Mouse (Mus musculus) c-Kit-negative CD71-positive TER-119-positive erythroid progenitor cells, embryonic 14.5 days (primary cell): ENCODE data around the gene Slc6a13.

ENCODE experiments used
- DNase-seq: peaks from one replicate; pipeline ENCODE4 v3.0.0-alpha.2; 2013; ENCODE audit warnings: low read depth, low spot score

Gene Slc6a13

DNA sequence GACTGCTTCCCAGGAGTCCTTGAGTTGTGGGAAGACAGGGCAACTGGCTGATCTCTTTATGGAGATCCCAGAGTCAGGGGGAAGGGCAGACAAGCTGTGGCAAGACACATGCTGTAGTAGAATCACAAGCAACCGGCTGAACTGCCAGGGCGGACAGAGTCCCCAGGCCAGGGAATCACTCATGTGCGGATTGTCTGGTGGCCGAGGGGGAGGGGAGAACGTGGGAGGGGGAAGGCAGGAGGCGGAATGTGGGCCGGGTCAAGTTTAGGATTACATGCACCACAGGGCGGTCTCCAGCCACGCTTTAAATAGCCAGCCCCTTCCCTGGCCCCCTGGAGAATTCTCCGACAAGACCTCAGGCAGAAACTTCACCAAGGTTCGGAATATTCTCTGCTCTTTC, at the start of gene Slc6a13:
Slc6a13 (plus strand) TSS at position 274 of the 400 bp plus-strand sequence.
- no peak for DNase-seq

DNA sequence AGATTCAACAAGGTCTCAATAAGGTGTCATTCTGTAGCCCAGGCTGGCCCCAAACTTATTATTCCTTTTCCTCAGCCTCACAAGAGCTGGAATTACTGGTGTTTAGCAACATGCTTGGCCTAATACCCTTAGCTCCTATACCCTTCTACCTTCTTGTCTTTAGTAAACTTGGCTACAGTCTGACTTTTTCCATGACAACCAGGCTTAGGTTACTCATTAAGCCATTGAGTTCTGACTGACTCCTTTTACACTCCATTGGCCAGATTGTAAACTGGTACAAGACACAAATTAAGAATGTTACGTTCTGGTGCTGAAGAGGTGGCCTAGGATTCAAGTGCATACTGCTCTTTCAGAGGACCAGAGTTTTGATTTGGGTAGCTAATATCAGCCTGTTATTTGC, 49.6 kb upstream of the Slc6a13 start:
- DNase-seq: no peak

DNA sequence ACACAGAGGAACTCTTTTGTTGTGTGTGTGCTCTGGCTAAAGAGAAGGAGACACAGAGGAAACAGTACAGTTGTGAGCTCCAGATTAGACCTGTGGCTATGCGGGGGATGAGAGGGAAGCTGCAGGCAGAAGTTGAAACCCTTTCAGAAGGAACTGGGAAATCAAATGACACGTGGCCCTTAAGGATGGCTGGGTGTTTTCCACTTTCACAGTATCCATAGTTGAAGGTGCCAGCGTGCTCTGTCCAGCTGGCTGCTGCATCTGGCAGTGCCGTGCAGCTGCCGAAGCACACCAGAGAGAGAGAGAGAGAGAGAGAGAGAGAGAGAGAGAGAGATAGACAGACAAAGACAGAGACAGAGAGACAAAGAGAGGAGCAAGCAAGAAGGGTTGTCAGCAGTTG, 48.8 kb upstream of the Slc6a13 start:
- no peak for DNase-seq

DNA sequence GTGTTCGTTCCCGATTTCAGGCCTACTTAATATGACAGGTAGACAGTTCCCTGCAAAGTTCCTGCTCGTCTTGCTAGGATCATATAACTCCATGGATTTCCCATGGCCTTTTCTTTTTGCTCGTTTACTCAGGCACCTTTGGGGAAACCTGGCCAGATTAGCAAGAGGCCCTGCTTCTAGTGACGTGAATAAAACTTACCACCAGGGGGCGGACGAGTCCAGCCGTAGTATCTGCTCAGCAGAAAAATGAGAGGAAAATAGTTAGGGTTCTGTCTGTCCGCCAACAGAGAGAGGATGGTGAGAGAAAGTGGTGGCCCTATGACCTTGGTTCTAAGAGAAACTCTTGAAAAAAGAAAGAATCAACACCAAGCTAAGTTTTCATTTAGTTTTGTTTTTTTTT, 39.5 kb upstream of the Slc6a13 start:
- DNase-seq: peak; percentile 36

DNA sequence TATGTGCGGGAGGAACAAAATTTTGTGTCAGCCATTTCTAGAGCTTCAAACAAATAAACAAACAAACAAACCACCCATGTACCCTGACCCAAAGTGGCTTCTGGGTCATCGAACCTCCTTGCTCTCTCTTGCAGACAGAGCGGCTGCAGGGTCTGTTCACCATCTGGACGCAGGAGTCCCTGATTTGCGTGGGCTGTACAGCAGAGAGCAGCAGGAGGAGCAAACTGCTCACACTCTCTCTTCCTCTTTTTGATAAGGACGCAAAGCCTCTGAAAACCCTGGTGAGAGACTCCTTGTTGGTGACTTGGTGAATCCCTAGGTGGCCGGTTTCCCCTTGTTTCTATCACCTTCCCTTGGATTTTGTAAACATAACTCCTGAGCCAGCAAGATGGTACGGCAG, 38.8 kb upstream of the Slc6a13 start:
- no peak for DNase-seq

DNA sequence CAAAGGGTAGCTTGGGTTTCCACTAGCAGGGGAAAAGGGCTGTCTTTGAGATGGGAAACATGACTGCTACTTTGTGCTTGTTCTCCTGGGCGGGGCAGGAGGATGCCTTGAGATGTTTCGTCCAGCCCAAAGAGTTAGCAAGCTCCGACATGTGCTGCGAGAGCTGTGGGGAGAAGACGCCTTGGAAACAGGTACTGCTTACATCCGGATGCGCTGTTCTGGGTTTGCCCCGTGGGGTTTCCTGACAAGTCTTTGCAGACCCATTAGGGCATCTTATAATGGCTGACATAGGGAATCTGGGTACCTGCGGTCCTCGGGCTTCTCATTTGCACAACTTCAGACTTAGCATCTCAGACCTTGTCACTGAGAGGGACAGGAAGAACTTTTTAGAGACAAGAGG, 38.0 kb upstream of the Slc6a13 start:
- DNase-seq: no peak

DNA sequence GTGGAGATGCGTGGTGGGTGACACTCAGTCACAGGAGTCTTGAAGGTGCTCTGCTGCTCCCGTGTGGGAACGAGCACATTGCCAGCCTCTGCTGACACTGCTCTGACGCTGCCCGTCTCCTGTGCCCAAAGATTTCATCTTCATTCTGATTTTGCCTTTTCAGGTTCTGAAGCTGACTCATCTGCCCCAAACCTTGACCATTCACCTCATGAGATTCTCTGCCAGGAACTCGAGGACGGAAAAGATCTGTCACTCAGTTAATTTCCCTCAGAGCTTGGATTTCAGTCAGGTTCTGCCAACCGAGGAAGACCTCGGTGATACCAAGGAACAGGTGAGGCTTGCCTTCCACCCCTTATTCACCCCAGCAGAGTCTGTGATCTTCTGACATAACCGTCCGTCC, 37.5 kb upstream of the Slc6a13 start:
- DNase-seq: no peak

DNA sequence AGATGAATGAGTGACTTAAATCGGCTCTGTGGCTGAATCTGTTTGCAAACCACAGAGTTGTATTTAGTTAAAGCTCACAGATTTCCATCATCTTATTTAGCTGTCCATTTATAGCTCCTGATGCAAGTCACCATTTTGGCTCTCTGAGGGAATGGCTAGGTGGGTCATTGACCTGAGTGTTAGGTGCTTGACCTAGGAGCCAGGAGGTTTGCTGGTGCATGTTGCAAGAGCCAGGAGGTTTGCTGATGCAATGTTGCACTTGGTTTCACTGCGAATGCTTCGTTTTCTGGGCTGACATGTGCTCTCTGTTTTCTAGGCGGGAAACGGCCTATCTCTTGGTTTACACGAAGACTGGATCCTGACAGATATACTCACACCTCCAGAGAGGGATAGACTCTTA, 29.9 kb upstream of the Slc6a13 start:
- DNase-seq: no peak

DNA sequence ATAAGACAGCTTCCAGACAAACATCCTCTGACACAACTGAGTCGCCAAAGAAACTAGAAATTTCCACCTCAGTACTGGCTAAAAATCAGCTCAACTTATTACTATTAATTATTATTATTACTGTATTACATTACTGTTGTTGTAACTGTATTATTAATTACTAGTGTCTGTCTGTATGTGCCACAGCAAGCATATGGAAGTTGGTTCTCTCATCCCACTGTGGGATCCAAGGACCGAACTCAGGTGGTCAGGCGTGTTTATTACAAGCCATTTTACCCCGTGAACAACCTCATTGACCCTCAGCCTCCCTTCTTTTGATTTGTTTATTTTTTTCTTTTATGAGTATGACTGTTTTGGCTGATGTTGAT, 28.3 kb upstream of the Slc6a13 start:
- DNase-seq: no peak

DNA sequence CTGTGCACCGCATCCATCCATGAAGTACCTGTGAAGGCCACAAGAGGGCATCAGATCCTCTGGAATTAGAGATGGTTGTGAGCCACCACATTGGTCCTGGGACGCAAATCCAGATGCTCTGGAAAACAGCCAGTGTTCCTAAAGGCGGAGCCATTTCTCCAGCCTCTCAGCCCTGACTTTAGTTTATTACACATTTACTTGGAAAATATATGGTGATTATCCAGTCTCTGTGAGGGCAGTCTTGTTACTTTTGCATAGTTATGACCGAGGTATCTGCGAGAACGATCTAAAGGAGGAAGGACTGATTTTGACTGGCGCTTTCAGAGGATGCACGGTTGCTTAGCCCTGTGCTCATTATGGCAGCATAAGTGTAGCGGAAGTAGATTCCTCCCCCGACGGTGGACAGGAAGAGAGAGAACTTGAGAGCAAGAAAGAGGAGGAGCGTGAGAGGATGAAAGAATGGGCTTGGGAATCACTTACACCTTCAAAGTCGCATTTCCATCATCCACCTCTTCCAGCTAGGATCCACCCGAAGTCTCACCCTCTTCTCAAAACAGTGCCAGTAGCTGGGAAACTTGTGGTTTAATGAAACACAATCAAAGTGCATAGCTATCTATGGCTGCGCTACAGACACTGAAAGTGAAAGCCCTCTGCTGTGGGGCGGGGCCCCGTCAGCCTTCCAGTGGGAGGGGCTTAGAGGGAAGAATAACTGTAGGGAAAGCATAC, 27.8 kb upstream of the Slc6a13 start:
- DNase-seq: peak; percentile 66

DNA sequence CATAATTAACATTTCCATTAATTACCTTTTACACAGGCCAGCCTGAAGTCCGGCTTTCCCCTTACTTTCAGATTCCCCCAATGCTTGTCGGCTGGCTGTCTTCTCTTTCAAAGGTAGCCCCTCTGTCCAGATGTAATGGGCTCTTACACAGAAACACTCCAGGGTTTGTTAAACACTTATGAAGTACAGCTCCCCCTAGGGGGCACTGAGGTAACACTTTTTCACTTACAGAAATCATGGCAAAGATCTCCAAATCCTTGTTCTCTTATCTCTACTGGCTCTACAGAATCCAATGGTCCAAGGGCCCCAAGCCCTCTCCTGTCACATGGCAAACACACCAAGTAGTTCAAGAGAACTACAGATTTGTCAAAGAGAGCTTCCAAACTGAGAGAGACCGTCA, 25.7 kb upstream of the Slc6a13 start:
- DNase-seq: peak; percentile 12

DNA sequence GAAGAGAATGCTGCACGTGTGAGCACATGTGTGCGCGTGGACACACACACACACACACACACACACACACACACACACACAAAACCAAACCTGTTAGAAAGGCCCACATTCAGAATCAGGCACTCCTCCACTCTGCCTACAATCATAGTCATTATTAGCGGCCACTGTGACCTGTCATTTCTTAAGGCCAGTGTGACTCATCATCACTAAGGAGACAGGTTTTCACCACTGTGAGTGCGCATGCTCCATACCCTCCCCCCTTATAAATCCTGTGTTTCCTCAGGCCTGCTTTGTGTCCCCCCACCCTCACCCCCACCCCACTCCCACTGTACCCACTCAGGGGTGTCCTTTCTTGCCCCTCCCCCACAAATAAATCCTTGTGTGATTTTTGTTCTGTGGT, 15.9 kb upstream of the Slc6a13 start:
- no peak for DNase-seq

DNA sequence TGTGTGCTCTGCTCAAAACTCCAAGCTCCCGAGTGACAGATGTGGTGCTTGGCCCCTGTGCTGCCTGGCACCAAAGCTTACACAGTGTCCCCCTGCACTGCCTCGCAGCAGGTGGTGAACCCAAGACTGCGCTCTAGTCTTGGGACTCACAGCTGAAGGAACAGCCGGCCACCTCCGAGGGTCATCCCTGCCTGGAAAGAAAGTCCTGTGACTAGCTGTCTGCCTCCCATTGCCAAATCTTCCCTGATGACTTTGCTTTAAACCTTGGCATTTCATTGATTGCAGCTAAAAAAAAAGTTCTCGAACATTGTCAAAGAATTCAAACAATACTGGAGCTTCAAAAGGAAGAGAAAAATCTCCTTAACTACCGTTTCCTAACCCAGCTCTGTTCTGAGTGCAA, 710 bp upstream of the Slc6a13 start:
- no peak for DNase-seq

DNA sequence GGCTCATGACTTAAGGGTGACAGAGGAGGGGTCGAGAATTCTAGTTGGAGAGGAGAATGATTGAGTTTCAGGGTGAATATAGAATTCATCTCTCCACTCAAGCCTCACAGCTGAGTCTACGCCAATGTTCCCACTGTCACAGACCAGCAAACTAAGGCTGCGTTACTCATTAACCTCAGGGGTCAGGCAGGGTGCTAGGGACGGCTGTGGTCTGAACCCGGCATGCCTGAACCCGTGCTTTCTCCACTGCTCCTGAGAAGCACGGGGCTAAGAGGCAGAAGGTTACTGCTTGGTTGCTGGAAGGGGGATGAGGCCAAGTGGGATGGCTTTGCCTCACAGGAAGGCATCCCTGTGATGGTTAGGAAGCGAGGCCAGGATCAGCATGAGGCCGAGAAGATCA, 477 bp downstream of the Slc6a13 start:
- DNase-seq: no peak

DNA sequence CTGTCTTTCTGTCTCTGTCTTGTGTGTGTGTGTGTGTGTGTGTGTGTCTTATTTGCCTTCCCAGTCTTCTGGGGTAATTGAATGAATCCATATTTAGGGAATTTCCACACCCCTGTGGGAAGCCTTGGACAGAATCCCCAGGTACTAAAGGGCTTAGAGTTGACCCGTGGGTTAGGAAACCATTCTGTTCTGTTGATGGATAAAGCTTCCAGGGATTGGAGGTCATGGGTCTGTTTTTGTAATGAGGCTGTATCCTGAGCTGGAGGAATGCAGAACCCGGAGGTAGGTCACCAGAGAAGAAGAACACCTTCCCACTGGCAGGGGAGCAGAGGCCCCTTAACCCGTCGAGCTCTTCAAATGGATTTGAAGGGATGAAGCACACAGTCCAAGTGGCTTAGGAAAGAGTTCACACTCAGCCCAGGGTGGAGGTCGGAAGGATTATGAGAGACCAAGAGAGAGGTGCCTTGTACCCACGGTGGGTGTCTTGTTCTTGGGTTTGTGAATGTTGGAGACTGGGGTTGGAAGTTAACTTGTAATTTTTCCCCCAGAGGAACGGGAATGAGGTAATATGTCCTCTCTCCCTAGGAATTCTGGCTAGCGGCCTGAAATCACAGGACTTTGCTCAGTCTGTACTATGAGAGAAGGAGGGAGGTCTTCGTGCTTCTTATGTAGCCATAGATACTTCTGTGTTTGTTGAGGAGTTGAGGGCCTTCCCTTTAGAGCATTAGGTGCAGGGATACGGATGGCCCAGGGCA, 3.6 kb downstream of the Slc6a13 start:
- no peak for DNase-seq

DNA sequence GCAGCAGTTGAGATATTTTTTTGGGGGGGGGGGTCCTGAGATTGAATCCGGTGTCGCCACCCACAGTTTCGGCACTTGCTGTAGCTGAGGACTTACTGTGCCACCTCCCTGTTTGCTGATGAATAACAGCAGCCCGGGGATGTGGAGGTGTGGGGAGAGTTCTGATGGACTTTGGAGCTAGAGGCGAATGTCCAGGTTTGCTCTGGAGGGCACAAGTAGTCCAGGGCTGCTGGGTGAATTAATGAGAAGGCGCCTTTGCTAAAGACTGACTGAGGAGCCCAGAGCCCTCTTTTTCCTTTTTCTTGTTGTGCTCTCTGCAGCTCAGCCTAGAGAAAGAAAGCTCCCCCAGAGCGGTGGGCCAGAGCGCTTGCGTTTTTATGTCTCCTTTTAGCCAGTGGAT, 4.6 kb downstream of the Slc6a13 start:
- no peak for DNase-seq

DNA sequence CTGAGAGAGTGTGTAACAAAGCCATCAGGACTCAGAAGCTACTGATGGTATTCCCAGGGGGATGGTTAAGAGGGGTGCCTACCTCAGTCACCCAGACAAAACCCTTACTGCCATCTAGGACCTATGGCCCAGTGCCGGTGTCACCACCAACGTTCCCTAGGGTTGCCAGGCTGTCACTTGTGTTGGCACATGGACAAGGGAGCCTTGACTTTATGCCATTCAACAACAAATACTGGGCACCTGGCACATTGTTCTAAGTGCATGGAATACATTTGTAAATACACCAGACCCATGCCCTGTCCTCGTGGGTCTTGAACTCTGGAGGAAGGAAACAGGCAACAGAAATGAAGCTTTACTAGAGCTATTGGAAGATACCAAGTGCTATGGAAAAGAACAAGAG, 5.5 kb downstream of the Slc6a13 start:
- DNase-seq: no peak

DNA sequence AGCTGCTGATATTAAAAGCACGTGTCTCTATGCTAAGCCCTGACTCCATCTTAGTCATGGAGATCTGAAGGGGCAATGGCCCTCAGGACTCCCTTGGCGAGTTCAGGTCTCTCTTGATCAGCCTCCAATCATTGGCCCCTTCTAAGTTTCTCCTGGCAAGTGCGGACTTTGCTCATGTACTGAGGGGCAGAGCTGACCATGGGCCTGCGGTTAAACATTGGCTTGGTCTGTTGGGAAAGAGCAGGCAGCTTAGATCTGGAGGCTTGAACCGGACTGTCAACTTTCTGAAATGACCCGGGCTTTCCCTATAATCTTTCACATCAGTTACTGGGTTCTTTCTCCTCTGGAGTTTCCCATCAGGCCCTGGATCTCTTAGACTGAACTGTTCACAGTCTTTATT, 11.0 kb downstream of the Slc6a13 start:
- no peak for DNase-seq

DNA sequence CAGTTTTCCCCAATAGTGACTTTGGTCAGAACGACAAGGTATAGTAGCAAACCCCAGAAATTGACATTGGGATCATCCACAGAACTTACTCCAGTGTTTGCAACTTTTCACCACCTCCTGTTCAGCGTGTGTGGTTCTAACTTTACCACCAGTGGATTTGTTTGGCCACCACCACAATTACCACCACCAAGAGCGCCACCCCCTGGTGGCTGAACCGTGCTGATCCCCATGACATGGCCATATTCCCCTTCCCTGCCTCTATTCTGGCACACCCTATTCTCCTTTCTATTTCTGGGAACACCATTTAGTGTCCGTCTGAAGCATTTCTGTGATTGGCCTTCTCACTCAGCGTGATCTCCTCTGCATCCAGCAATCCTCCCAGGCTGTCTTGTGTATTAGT, 19.1 kb downstream of the Slc6a13 start:
- DNase-seq: no peak

DNA sequence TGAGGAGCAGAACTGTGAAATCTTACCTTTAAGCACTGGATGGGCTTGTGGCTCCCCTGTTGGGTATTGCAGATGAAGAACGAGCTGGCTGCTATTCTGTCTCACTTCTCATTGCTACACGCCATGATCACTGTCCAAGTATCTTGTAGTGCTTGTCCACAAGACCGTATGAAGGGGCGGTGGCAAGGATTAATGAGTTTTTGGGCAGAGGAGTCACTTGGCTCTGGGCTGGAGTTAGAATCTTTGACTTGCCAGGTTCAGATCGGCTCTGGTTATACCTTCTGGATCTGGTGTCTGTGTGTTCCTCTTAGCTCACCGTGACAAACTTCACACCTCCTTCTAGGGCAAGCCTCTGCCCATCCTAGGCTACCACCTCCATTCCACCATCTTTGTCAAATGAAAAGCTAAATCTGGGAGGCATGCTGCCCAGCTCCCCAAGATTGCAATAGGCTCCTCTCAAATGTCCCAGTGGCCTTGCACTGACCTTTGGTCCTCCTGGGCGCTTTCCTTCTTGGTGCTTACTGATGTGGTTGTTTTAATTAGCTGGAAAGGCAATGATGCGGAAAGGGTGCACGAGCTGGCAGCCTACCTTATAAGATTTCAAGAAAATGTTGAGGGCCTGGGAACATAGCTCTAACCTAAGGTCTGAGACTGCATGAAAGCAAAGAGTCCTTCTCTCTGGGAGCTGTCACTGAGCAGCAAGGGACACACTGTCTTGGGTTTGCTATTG, 22.5 kb downstream of the Slc6a13 start:
- DNase-seq: no peak

DNA sequence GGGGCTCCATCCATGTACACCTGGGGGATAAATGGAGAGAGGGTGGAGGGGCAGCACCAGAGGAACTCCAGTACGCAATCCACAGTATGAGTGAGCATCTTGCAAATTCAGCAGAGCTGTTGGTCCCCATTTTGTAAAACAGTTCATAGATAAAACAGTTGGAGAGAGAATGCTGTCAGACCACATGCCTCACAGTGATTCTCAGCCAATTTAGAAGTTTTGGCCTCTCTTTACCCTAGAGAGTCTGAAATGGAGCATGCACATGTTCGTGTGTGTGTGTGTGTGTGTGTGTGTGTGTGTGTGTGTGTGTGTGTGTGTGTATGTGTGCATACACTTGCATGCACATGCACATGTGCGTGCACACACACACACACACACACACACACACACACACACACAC, 25.3 kb downstream of the Slc6a13 start:
- no peak for DNase-seq

DNA sequence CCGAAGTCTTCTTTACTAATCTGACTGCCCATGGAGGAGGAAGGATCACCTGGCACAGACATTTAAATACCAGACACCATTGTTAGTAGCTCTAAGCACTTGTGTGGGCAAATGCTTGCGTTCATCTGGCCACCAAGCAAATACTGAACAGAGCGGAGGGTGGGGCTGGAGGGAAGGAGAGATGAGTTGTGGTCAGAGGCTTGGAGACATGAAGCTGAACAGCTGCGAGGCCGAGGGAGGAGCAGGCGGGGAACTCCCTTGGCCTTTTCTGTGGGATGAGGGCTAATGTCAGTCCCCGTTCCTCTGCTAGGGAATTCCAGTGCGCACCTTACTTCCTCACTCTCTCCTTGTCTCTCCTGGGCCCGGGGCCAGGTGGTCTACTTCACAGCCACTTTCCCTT, 25.7 kb downstream of the Slc6a13 start:
- DNase-seq: no peak
